Mouse (Mus musculus) spleen, adult 2 months (tissue): ENCODE data around the gene Gm17304.

ENCODE experiments used
- CTCF ChIP-seq: fragments of 200-500 bp; IDR thresholded peaks from 2 replicates; pipeline ENCODE4 v1.5.1; 2011; ENCODE audit warnings: mild to moderate bottlenecking, inconsistent platforms; ENCODE audit not compliant: insufficient read depth, insufficient read length, insufficient replicate concordance; ENCODE audit errors: extremely low read depth
- POLR2A ChIP-seq: fragments of 200-500 bp; IDR thresholded peaks from 2 replicates; pipeline ENCODE4 v1.6.1; 2011; ENCODE audit warnings: low read depth, low read length, inconsistent platforms

DNA sequence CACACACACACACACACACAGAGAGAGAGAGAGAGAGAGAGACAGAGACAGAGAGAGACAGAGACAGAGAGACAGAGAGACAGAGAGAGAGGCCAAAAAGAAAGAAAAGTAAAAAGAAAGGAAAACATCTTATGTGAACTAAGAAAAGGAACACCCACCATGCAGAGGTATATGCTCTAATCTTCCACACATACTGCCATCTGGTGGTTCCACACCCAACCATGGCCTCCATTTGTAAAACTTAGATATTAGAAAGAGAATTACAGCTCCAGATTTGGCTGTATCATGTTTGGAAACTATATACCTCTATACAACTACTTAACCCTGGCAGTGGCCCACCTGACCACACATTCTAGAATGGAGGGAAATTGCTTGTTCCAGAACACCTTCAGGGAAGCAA lies 14.5 kb upstream of the Gm17304 start:
- no peak for TF ChIP-seq CTCF
- no peak for TF ChIP-seq POLR2A
